Mouse (Mus musculus) limb, embryonic 10.5 days (tissue): ENCODE measurements at regions not wholly inside any gene's neighbourhood (a gene's known extent, or its start where the extent isn't known, plus 50 kb on each side); places are given as distances from the start of the nearest gene placed in this dataset.

ENCODE experiments used
- DNase-seq: peaks from one replicate; pipeline ENCODE4 v3.0.0-alpha.2; 2017; ENCODE audit warnings: low spot score
- H3K27ac ChIP-seq: fragments of 300-500 bp; sonication (generic); 2 replicates; pipeline ENCODE4 v1.5.1; 2016; ENCODE audit warnings: mild to moderate bottlenecking
- H3K27me3 ChIP-seq: fragments of 300-500 bp; sonication (generic); 2 replicates; pipeline ENCODE4 v1.6.1; 2016; ENCODE audit warnings: low read depth, mild to moderate bottlenecking; ENCODE audit not compliant: poor library complexity, severe bottlenecking
- H3K36me3 ChIP-seq: fragments of 300-500 bp; sonication (generic); 2 replicates; pipeline ENCODE4 v1.6.1; 2016; ENCODE audit warnings: mild to moderate bottlenecking, moderate library complexity
- H3K4me1 ChIP-seq: fragments of 300-500 bp; sonication (generic); 2 replicates; pipeline ENCODE4 v1.6.1; 2016
- H3K4me3 ChIP-seq: fragments of 300-500 bp; sonication (generic); 2 replicates; pipeline ENCODE4 v1.5.1; 2016; ENCODE audit warnings: mild to moderate bottlenecking, moderate library complexity
- H3K9me3 ChIP-seq: fragments of 300-500 bp; sonication (generic); replicated peaks from 2 replicates; pipeline ENCODE4 v1.6.1; 2016; ENCODE audit warnings: mild to moderate bottlenecking
- WGBS: fragments of 180-500 bp; shearing (Covaris S2); methylation state at CpG from one replicate; pipeline ENCODE4 v1.1.7; 2016; 5-methylcytosine and 5-hydroxymethylcytosine counted together

DNA sequence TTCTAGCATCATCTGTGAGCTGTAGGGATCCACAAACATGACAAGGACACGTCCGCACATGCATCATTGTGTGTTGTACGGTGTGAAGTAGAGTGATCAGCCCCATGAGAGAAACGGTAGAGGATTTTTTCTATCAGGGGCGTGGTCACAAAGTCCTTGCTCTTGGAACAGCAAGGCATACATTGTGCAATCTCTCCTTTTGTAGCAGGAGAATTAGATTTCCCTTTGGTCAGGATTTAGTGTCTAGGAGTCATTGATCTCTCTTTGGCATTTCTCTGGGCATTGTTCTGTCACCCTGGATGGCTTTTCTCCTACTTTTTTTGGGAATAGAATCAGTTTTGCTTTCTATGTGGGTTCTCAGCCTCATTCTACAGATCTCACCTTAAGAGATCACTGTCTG is 511.3 kb downstream of the Irx1 start:
- DNase-seq: no peak
- Histone ChIP-seq H3K27ac (no peak overlapping the region), H3K4me3 (no peak overlapping the region), H3K27me3 (peaks cover 49% of the 10 kb centered on the region), H3K9me3 (no peaks in the 10 kb centered on the region), H3K4me1 (no peaks in the 10 kb centered on the region), H3K36me3 (no peaks in the 10 kb centered on the region)
- WGBS: 92% methylated on average over 5 of the region's 5 CpGs

DNA sequence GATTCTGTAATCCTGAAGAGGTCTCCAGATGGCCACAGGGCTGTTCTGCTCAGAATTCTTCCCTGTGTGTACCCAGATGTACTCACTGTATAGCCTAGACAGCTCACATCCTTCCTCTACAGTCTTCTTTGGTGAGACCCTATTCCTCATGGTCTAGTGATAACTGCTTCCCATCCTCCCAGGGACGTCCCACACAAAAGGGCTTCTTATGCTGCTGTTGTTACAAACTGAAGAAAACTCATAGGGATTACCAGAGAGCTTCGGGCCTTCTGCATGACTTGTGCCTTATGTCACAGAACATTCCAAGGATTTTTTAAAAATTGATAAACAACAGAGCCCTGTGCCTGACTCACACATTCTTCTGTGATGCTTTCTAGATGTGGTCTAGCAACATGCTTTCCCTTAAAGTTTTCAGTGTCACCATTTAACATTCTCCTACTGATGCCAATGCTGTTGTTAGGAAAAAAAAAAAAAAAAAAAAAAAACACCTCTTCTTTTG is 525.9 kb downstream of the Irx1 start:
- H3K36me3 ChIP-seq: no peaks in the 10 kb centered on the region
- H3K27me3 ChIP-seq: no peaks in the 10 kb centered on the region
- no peak overlapping the region for H3K4me3 ChIP-seq
- no peak overlapping the region for H3K27ac ChIP-seq
- WGBS: 83% methylated on average over 2 of the region's 2 CpGs
- H3K4me1 ChIP-seq: no peaks in the 10 kb centered on the region
- H3K9me3 ChIP-seq: no peaks in the 10 kb centered on the region
- DNase-seq: no peak

DNA sequence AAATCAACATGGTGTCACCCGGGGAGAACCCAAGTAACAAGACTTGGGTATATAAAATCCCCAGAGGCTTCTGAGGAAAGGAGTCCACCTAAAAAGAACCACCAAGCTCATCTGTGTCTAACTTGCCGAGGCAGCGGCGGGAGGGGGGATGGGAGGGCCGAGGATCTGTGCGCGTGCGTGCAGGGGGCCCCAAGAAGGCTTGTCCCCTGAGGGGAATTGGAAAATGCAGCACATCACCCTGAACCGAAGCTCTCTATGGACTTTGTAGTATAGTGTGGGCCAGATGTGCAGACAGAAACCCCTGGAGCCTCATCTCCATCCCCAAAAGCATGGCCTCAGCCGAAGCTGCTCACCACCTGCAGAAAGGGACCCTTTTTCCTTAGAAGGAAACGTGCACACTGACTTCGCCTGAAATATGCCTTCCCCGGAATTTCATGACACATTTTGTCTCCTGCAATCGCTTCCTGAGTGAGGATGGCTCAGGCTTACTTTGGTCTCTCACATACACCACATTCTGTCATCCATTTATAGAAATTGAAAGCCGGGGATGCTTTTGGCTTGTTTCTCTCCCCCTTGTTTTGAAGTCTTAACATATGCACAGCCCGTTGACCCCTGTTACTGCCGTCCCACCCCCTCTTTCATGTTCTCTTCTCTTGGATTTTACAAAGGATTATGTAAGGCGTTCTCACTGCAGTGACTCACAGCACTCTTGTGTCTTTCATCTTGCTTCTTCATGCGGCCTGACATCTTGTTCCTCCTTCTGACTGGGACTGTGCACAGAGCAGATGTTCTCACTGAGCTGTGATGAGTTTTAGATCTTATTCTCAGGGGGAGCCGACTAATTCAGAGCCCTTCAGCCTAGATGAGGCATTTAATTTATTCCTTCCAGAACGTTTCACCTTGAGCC is 559.6 kb downstream of the Irx1 start:
- WGBS: 67% methylated on average over 21 of the region's 21 CpGs
- no peak for DNase-seq
- no peaks in the 10 kb centered on the region for H3K9me3 ChIP-seq
- H3K4me1 ChIP-seq: peaks cover 4% of the 10 kb centered on the region; the same call in 1 of the 2 replicates
- no peak overlapping the region for H3K4me3 ChIP-seq
- H3K27me3 ChIP-seq: no peaks in the 10 kb centered on the region
- no peak overlapping the region for H3K27ac ChIP-seq
- H3K36me3 ChIP-seq: no peaks in the 10 kb centered on the region

DNA sequence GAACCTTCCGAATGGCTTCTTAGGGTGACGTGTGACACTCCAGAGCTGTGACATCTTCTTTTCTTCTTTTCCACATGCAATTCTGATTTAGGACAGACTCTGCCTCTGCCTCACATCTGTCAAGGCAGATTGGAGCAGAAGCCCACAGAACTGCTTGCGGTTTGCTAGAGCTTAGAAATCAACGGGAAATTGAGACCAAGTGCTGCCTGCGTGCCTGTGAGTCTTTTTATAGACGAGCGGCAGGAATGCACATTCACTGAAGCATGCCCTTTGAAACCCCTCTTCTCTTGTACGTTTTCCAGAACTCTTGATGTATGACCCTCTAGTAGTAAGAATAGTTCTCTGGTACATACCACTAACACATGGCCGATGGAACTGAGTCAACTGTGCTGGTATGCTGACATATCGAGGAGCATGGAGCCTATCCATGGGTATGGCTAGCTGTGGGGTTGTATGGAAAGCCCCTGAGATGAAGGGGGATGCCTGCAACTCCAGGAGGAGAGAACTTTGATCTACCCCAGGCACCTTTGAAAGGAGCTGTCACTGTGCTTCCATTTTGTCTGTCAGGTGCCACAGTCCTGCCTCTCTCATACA is 552.2 kb upstream of the Adamts16 start:
- DNase-seq: no peak
- Histone ChIP-seq H3K4me3 (no peak overlapping the region), H3K27ac (no peak overlapping the region), H3K9me3 (no peaks in the 10 kb centered on the region), H3K4me1 (no peaks in the 10 kb centered on the region), H3K27me3 (no peaks in the 10 kb centered on the region), H3K36me3 (no peaks in the 10 kb centered on the region)
- 83% methylated on average over 10 of the region's 10 CpGs for WGBS

DNA sequence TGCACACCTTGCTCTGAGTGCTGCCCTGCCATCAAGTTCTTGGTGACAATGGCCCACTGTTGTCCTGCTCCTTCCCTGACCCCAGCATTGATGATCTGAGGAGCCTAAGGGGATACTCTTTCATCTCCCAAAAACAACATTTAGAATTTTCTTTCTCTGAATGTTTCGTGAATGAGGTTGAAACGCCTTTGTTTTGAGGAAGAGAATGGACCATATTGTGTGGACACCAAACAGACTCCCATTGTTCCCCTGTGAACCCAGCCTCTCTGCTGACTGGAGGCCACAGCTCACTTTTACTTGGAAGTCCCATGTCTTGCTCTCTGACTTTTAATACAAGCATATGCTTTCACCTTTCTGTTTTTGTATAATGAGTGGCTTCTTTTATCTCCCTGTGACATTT is 537.0 kb upstream of the Adamts16 start:
- H3K36me3 ChIP-seq: no peaks in the 10 kb centered on the region
- WGBS: 88% methylated on average over 2 of the region's 2 CpGs
- no peaks in the 10 kb centered on the region for H3K27me3 ChIP-seq
- no peaks in the 10 kb centered on the region for H3K9me3 ChIP-seq
- no peak for DNase-seq
- H3K4me1 ChIP-seq: no peaks in the 10 kb centered on the region
- no peak overlapping the region for H3K4me3 ChIP-seq
- H3K27ac ChIP-seq: no peak overlapping the region

DNA sequence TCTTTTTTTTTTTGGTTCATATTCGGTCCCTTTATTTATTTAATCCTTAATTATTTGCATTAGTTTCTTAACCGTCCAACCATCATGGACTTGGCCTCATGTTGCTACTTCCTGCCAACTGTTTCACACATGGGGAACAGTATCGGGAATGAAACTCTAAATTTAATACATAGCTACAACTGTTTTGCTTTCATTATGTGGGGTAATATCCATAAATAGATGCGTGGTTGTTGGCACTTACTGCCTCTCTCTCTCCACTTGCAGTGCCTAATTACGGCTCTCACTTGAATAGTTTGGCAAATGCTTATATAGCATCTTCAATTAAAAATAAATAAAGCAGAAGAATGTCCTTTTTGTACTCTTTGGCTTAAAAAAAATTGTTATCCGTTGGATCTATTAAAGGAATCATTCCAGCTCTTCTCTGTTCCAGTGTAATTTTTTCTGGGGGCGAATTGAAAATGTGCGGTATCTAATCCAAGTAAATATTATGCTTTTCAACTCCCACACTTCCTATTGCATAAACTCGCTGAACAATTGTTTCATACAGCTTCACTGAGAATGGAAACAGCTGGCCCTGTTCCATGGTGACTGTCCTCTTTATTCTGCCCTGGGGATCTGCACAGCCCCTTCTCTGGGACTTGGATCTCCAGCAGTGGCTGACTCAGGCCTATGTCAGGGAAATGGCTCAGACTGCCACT is 534.4 kb upstream of the Adamts16 start:
- Histone ChIP-seq H3K36me3 (no peaks in the 10 kb centered on the region), H3K4me3 (no peak overlapping the region), H3K27ac (no peak overlapping the region), H3K27me3 (no peaks in the 10 kb centered on the region), H3K9me3 (no peaks in the 10 kb centered on the region), H3K4me1 (no peaks in the 10 kb centered on the region)
- no peak for DNase-seq
- 89% methylated on average over 9 of the region's 9 CpGs for WGBS

DNA sequence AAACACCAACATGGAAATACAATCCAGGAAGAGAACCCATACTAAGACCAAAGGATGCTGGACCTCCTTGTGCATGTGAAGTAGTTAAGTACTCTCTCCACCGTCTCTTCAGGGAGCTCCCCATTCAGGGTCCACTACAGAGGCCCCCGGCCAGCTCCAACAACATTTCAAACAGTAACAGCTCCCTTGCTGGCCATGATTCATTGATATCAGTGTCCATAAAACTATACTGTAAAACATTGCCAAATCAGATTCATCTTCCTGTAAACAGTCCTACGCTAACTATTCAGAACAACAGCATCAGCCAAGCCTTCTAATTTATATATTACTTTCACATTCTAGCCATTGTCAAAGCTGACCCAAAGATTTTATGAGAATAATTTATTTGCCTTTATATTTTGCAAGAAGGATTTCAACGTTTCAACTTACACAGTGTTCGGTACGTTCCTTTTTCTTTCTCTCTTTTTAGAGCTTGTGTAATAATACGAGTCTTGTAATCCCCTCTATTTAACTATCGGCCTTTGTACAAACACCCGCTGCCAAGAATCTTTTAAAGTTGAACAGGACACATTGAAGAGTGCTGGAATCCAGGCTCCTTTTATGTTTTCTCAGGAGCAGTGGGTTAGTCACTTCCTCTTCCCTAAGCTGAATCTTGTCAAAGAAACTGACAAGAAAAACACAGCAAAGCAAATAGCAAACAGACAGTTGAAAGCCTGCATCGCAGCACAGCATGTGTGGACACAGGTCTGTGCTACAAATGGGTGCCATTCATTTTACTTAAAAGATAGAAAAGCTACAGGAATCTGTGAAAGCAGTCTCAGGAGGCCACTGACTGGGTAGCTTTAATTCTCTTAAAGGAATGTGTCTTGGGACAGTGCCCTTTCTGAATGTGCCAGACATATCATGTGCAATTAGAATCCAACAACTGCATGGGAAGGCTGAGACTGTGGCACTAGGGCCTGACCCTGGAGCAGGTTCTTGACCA is 531.4 kb upstream of the Adamts16 start:
- no peak for DNase-seq
- H3K4me1 ChIP-seq: no peaks in the 10 kb centered on the region
- no peak overlapping the region for H3K27ac ChIP-seq
- no peak overlapping the region for H3K4me3 ChIP-seq
- H3K9me3 ChIP-seq: no peaks in the 10 kb centered on the region
- 78% methylated on average over 10 of the region's 10 CpGs for WGBS
- no peaks in the 10 kb centered on the region for H3K36me3 ChIP-seq
- H3K27me3 ChIP-seq: no peaks in the 10 kb centered on the region

DNA sequence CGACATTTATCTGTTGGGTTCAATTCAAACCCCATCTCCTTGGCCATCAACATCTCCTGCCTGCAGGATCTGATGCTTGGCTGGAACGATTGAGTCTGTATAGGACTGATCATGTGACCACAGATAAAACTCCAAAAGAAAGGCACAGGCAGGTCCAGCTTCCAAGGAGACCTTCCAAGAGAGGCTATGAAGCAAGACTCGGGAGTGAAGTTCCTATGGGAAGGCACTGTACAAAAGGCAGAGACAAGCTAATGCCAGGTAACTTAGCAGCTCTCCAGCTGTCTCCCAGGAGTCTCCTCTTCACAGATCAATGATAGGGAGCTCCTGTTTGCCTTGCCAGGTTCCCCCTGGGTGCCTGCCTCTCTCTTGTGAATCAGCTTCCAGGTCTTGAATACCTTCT is 528.2 kb upstream of the Adamts16 start:
- 85% methylated on average over 3 of the region's 3 CpGs for WGBS
- no peaks in the 10 kb centered on the region for H3K36me3 ChIP-seq
- H3K27ac ChIP-seq: no peak overlapping the region
- no peaks in the 10 kb centered on the region for H3K9me3 ChIP-seq
- no peak overlapping the region for H3K4me3 ChIP-seq
- H3K4me1 ChIP-seq: no peaks in the 10 kb centered on the region
- DNase-seq: no peak
- H3K27me3 ChIP-seq: no peaks in the 10 kb centered on the region

DNA sequence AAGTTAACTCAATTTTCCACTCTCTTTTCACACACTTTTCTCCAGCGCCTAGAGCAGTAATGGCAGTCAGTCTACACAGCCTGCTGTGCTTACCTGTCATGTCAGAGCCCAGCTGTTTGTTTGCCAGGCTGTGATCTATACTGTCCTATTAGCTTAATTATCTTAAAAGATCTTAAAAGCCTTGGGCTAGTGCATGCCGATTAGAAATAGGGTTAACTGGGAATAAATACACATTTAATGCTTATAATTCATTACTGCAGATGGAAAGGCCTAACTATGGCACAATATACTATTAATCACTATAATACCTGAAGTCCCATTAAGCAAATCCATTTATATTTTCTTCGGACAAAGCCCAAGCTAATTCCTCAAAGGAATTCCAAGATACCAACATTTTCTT is 523.6 kb upstream of the Adamts16 start:
- H3K9me3 ChIP-seq: no peaks in the 10 kb centered on the region
- H3K27ac ChIP-seq: no peak overlapping the region
- no peak overlapping the region for H3K4me3 ChIP-seq
- H3K27me3 ChIP-seq: no peaks in the 10 kb centered on the region
- 82% methylated on average over 3 of the region's 3 CpGs for WGBS
- no peaks in the 10 kb centered on the region for H3K36me3 ChIP-seq
- DNase-seq: no peak
- no peaks in the 10 kb centered on the region for H3K4me1 ChIP-seq

DNA sequence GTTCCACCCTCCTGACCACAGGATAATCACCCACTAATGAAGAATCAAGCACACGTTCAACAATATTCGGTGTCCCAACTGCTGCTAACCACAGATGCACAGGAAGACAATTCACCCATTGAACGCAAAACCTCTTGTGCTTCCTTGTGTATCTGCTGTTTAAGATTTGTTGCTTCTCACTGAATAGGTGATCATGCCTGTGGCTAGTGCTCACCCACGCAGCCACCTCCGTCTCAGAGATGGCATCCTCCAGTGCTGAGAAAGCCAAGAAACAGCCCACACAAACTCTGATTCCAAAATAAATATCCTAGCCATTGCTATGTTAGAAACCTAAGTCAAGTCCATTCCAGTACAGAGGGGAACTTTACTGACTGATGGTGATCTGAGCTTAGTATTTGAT is 520.7 kb upstream of the Adamts16 start:
- DNase-seq: no peak
- no peak overlapping the region for H3K4me3 ChIP-seq
- H3K9me3 ChIP-seq: no peaks in the 10 kb centered on the region
- no peaks in the 10 kb centered on the region for H3K36me3 ChIP-seq
- 90% methylated on average over 5 of the region's 5 CpGs for WGBS
- no peak overlapping the region for H3K27ac ChIP-seq
- no peaks in the 10 kb centered on the region for H3K4me1 ChIP-seq
- H3K27me3 ChIP-seq: no peaks in the 10 kb centered on the region

DNA sequence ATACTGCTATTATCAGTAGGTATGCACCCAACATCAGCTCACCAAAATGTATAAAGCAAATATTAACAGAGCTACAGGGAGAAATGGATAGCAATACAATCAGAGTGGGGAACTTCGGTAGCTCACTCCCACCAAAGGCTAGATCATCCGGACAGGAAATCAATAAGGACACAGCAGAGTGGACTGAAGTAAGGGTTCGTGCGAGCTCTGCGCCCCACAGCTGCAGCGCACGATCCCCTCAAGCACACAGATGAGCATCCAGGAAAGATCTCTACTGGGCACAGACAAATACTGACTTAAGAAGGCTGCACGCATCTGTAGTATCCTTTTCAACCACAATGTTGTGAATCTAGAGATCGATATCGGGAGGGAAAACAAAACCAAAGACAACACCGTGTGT is 517.5 kb upstream of the Adamts16 start:
- Histone ChIP-seq H3K27me3 (no peaks in the 10 kb centered on the region), H3K27ac (no peak overlapping the region), H3K4me3 (no peak overlapping the region), H3K9me3 (no peaks in the 10 kb centered on the region), H3K36me3 (no peaks in the 10 kb centered on the region), H3K4me1 (no peaks in the 10 kb centered on the region)
- 94% methylated on average over 11 of the region's 11 CpGs for WGBS
- DNase-seq: no peak

DNA sequence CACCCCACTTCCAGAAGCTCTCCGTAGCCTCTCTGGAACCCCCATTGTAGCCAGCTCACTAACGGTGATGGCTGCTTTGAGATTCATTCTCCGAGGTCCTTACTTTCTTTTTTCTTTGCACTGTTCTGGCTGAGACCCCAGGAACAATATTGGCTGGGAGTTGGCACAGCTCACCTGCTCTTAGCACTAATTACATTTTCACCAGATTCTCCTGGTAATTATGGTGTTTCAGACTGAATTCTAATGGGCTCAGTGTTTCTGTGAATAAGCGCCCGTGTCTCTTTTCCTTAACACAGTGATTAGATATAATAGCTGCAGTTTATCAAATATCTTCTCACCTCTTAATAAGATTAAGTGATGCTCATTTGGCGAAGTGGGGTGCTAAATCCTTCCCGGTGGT is 509.2 kb upstream of the Adamts16 start:
- Histone ChIP-seq H3K27me3 (no peaks in the 10 kb centered on the region), H3K4me3 (no peak overlapping the region), H3K9me3 (no peaks in the 10 kb centered on the region), H3K36me3 (no peaks in the 10 kb centered on the region), H3K4me1 (no peaks in the 10 kb centered on the region), H3K27ac (no peak overlapping the region)
- DNase-seq: no peak
- WGBS: 96% methylated on average over 7 of the region's 7 CpGs
